Mouse (Mus musculus) olfactory bulb, adult 2 months (tissue): ENCODE measurements around the gene Stx8. TPM values are rescaled to one million over a fixed set of nuclear protein-coding genes. Genes with fewer than 3 reads are reported as not detected.

Experiments used
- H3K27ac ChIP-seq: fragments of 200-500 bp; 2 replicates; pipeline ENCODE4 v1.5.1; 2012; ENCODE audit warnings: low read depth, low read length; ENCODE audit not compliant: insufficient read depth
- H3K4me1 ChIP-seq: fragments of 200-500 bp; 2 replicates; pipeline ENCODE4 v1.6.1; 2012; ENCODE audit warnings: low read length; ENCODE audit not compliant: control insufficient read depth, insufficient read depth
- H3K4me3 ChIP-seq: fragments of 200-500 bp; 2 replicates; pipeline ENCODE4 v1.5.1; 2012; ENCODE audit warnings: mild to moderate bottlenecking, low read depth, low read length, moderate library complexity; ENCODE audit not compliant: insufficient read depth
- CTCF ChIP-seq: fragments of 200-500 bp; IDR thresholded peaks from 2 replicates; pipeline ENCODE4 v1.5.1; 2012; ENCODE audit warnings: low read depth, mild to moderate bottlenecking, low read length, moderate library complexity; ENCODE audit not compliant: insufficient read depth
- POLR2A ChIP-seq: fragments of 200-500 bp; IDR thresholded peaks from 2 replicates; pipeline ENCODE4 v1.6.1; 2012; ENCODE audit warnings: mild to moderate bottlenecking, low read depth, low read length, moderate library complexity; ENCODE audit not compliant: insufficient read depth
- WGBS: fragments of 180-500 bp; shearing (Covaris S2); methylation state at CpG from one replicate; pipeline ENCODE4 v1.1.7; 2018; 5-methylcytosine and 5-hydroxymethylcytosine counted together
- polyA plus RNA-seq: library from polyadenylated mRNA; stranded (reverse); fragments of >200 nt; gene quantifications from 2 replicates; pipeline ENCODE4 v1.2.4, GENCODE M21; 2012; ENCODE audit warnings: low replicate concordance; ENCODE audit not compliant: missing spikeins, insufficient read depth, insufficient read length

The Stx8 gene
- polyA plus RNA-seq = not detected in 2 replicates

DNA sequence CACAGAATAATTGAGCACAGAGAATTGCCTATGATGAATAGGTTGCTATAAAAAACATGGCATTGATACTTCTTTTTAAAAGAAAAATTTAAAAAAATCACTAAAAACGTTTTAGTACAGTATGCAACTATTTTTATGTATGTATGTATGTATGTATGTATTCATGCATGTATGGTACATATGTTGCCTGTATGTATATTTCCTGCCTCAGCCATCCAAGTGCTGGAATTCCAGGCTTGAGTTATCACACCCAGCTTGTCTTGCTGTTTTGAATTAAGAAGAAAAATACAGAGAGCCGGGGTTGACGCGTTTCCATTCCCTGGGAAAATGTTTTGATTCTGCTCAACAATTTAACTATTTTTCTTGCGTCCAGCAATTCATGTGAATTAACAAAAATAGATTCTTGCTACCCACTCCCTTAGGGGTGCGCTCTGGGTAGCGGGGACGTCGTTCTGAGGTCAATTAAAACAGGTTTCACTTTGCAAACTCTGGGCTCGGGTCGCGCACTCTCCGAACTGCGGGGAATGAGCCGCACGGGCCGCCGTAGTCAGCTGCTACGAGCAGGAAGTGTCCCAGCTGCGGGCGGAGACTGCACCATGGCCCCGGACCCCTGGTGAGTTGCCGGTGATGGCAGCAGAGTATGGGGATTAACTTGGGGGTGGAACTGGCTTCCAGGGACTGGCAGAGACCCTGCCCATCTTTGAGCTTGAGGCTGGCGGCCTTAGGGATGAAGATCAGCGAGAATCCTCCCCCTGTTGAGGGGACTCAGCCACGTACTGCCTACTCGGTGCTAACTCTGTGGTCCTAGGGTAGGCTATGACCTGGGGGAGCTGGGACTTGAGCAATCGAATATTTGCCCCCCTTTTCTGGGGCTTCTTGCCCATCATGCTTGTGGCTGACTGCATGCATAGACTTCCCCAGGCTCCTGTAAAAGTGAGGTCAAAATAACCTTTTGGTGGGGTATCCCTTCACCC lies at the start of gene Stx8:
TSS of gene Stx8 (plus strand) at position 289 of the 974 bp plus-strand sequence.
- no peak within 1 kb of the TSS for H3K27ac ChIP-seq
- H3K4me3 ChIP-seq = peak within 1 kb of the TSS; percentile 77
- under 1% methylated on average over 28 of the region's 28 CpGs for WGBS
- peaks cover 10% of the 10 kb centered on the region for H3K4me1 ChIP-seq
- TF ChIP-seq CTCF = no peak
- peak; percentile 40; the same call in 1 of the 2 replicates for TF ChIP-seq POLR2A

GRCm38 (mm10) chr11:67917126-67917525 lies 48.9 kb upstream of the Stx8 start:
- TF ChIP-seq POLR2A = no peak
- no peak for TF ChIP-seq CTCF
- WGBS = 71% methylated on average over 3 of the region's 3 CpGs
- H3K4me1 ChIP-seq = peaks cover 9% of the 10 kb centered on the region
- H3K27ac ChIP-seq = no peak overlapping the region
- no peak overlapping the region for H3K4me3 ChIP-seq

GRCm38 (mm10) chr11:67919593-67919992 lies 46.4 kb upstream of the Stx8 start:
- WGBS = 76% methylated on average over 5 of the region's 5 CpGs
- Histone ChIP-seq H3K27ac (no peak overlapping the region), H3K4me1 (peaks cover 16% of the 10 kb centered on the region), H3K4me3 (no peak overlapping the region)
- no peak for TF ChIP-seq CTCF
- TF ChIP-seq POLR2A = no peak

- peaks cover 16% of the 10 kb centered on the region for H3K4me1 ChIP-seq
- 86% methylated on average over 9 of the region's 9 CpGs for WGBS
- H3K4me3 ChIP-seq = no peak overlapping the region
- no peak overlapping the region for H3K27ac ChIP-seq
- no peak for TF ChIP-seq CTCF
- TF ChIP-seq POLR2A = no peak
These were observed 45.6 kb upstream of the Stx8 start for GRCm38 (mm10) chr11:67920226-67920960.

GRCm38 (mm10) chr11:67921091-67921826 lies 44.7 kb upstream of the Stx8 start:
- 8% methylated on average over 47 of the region's 47 CpGs for WGBS
- H3K4me1 ChIP-seq = peaks cover 16% of the 10 kb centered on the region
- TF ChIP-seq CTCF (no peak), POLR2A (no peak)
- H3K27ac ChIP-seq = no peak overlapping the region
- H3K4me3 ChIP-seq = peak overlapping the region; percentile 51

DNA sequence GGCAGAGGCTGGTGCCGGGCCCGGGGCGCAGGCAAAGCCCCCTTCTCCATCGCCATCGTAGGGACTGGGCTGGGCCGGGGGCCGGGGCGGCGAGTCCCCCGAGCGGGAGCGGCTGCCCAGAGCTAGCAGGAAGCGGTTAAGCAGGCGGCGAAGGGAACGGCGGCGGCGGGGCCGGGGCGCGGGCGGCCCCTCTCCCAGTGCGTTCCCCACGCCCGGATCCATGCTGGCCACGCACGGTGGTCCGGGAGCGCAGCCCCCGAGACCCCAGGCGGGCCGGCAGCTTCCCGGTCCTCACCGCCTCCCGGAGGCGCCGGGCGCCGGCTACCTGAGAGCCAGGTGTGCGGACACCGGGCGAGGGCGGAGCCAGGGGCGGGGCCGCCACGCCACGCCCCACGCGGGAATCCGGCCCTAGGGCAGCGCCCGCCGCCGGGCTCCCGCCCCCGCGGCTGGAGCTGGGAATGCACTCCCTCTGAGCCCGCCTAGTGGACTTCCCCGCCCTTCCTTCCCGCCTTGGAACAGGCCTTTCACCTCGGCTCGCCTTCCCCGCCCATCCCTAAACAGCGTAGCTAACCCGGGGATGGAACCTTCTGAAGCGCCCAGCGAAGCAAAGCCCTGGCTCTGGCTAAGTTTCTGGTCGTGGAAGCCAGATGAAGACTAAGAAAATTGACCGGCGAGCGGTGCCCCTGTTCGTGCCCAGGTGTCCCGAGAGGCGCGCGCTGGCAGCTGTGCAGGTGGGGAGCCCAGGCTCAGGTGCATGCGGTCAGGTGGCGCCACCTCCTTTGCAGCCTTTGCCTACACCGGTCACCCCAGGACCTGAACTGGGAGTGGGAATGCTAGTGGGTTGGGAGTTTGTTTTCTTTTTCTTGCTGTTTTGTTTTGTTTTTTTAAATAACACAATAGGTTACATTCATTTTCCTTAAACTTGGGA lies 43.9 kb upstream of the Stx8 start, which contains the start of gene Usp43:
TSS of gene Usp43 (minus strand) at position 327 of the 928 bp plus-strand sequence.
- no peak for TF ChIP-seq CTCF
- TF ChIP-seq POLR2A = no peak
- Histone ChIP-seq H3K4me1 (peaks cover 17% of the 10 kb centered on the region), H3K27ac (no peak within 1 kb of the TSS), H3K4me3 (peak within 1 kb of the TSS; percentile 51)
- WGBS = under 1% methylated on average over 80 of the region's 80 CpGs

GRCm38 (mm10) chr11:67922755-67923125 lies 43.3 kb upstream of the Stx8 start:
- Histone ChIP-seq H3K27ac (no peak overlapping the region), H3K4me1 (peaks cover 17% of the 10 kb centered on the region), H3K4me3 (peak overlapping the region; percentile 51)
- TF ChIP-seq POLR2A (no peak), CTCF (no peak)
- under 1% methylated on average over 12 of the region's 12 CpGs for WGBS

- TF ChIP-seq POLR2A (no peak), CTCF (no peak)
- Histone ChIP-seq H3K27ac (no peak overlapping the region), H3K4me1 (peaks cover 17% of the 10 kb centered on the region), H3K4me3 (no peak overlapping the region)
- WGBS = 96% methylated on average over 5 of the region's 5 CpGs
These were observed 42.3 kb upstream of the Stx8 start for GRCm38 (mm10) chr11:67923720-67924119.
